Mouse (Mus musculus) frontal cortex, postnatal 10 days (tissue): ENCODE measurements around the gene Hoxd13.
A peak's percentile ranks its signal among the peaks of the same experiment; 100 is the strongest.

Experiments used
- DNase-seq, 2 experiments: peaks; one replicate each; pipeline ENCODE4 v3.0.0; 2022; ENCODE audit warnings: low spot score in 2 of 2, mixed read lengths in 1 of 2

The Hoxd13 gene

GRCm38 (mm10) chr2:74694066-74694465, 26.0 kb downstream of the Hoxd13 start:
- DNase-seq: no peak

DNA sequence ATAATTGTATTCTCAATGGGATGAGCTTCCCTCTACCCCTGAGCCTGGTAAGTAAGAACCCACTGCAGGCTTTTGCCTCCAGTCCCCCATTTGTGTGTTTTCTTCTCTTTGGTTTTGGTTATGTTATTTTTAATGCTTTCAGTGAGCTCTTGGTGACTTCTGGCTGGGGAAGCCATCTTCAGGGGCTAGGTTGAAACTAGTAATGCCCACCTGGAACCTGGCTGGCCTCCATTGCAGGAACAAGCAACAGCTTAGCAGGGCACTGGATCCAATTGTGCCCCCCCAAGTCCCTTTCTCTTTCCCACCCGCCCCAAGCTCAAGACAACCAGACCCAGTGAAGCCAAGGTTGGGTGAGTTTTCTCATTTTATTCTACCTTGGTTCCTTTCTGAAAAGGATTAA, 27.3 kb downstream of the Hoxd13 start:
- DNase-seq: no peak

- no peak for DNase-seq
These were observed 27.8 kb downstream of the Hoxd13 start for GRCm38 (mm10) chr2:74695813-74696430.

- DNase-seq: no peak
These were observed 28.6 kb downstream of the Hoxd13 start for GRCm38 (mm10) chr2:74696442-74697335.

GRCm38 (mm10) chr2:74697567-74698121, 29.5 kb downstream of the Hoxd13 start, which contains the start of gene Hoxd9:
TSS of gene Hoxd9 (plus strand) at chr2:74697727.
- DNase-seq: no peak

DNA sequence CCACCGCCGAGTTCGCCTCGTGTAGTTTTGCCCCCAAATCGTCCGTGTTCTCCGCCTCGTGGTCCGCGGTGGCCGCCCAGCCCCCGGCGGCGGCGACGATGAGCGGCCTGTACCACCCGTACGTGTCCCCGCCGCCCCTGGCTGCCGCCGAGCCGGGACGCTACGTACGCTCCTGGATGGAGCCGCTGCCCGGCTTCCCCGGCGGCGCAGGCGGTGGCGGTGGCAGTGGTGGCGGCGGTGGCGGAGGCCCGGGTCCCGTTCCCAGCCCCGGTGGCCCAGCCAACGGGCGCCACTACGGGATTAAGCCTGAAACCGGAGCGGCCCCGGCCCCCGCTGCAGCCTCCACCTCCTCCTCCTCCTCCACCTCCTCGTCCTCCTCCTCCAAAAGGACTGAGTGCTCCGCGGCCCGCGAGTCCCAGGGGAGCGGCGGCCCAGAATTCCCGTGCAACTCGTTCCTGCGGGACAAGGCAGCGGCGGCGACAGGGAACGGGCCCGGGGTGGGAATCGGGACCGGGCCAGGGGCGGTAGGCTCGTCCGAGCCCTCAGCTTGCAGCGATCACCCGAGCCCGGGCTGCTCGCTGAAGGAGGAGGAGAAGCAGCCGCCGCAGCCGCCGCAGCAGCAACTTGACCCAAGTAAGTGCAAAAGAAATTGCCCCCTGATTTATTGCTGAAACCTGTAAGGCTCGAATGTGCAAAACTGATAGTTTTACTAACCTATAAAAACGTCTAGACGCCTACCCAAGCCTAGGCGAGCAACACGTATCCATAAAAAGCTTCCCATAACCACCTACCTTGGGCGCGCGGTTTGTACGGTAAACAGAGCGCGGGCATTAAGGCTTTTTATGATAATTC, 30.3 kb downstream of the Hoxd13 start:
- DNase-seq: no peak

GRCm38 (mm10) chr2:74699053-74699430, 30.9 kb downstream of the Hoxd13 start:
- no peak for DNase-seq

DNA sequence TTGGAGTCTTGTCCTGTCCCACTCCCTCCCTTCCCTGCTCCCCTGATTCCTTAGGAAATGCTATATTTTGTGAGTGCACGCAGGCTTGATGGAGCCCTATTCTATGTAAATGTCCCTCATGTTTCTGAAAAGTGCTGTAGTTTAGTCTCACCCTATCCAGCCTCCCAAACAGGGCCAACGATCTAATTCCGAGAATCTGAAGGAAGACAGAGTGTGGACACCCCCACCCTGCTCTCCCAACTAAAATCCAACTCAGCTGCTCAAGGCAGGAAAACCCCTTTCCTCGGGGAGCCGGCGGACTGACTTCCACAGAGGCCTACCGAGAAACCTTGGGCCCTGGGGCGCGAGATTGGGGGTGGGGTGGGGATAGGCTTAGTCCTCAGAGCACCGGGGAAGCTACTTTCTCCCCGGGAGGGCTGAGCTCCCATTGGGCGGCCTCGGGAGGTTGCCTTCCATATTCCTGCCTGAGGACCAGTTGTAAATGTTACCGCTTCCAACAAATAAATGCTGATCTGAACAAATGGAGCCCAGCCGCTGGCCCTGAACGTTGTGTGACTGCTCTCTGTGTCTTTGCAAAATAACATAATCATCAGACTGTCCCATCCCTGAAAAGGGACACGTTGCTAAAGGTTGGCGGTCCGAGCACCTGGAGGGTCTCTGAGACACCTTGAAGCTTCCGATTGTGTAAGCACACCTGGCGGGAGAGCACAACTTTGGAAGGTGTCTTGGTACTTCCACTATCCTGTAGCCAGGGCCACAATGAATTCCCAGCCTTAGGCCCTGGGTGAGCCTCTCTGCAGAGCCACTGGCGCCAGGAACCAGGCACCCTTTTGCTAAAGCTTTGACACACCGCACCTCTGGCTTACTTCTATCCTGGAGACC, 31.8 kb downstream of the Hoxd13 start:
- DNase-seq: no peak

DNA sequence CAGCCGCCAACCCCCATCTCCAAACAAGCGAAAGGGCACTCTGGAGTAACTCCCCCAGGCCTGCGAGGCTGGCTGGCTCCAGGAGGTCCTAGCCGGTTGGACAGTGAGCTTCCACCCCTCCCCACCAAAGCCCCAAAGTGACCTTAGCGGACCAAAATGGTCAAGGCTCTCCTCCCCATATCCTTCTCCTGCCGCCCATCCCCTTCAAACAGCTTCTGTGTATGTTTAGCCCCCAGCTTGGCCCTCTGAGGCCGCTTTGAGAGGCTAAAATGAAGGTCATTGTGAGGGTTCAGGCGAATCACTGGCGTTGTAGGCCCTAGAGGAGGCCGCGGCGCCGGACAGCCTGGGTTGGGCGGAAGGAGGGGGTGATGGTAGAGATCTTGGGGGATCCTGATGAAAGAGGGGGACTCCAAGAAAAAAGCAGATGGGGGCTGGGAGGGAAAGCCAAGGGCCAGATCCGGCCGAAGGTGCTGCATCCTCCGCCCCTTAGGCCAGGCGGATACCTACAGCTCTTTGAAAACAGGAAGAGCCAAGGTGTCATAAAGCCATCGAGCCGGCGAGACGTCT, 32.5 kb downstream of the Hoxd13 start:
- no peak for DNase-seq

DNA sequence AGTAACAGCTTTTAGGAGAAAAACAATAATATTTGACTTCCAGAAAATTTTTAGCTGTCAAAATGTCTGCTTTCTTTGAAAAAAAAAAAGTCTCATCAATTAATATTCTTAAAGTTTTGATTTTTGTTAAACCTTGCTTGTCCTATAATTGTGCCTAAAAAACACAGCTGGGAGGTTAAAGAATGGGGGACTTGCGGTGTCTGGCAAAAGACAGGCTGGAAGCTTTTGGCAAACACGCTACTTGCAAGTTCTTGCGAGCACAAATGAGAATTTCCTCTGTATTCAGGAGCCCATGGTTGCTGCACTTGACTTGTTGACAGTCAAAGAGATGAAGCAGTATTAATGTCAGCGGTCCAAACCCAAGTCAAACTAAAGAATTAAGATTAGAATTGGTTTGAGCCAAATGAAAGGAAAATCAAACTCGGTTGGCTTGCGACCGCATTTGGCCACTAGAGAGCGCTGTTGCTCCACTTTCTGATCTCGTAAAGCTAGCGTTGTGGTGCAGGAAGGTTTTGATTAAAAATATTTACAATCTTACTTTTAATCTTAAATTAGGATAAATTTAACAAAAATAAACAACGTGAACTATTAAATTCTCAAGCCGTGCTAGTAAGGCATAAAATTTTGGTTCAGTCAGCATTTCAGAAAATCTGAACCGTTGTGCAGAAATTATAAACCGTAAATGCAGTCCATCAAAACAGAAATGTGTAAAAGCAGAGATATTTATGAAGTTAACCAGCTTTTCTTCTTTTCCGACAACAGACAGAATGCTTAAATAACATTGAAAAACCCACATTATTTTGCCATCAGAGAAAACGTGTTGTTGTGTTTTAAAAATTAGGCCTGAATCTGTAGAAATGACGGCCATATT, 34.1 kb downstream of the Hoxd13 start:
- DNase-seq: peak in 1 of 2 experiments; percentile 76

DNA sequence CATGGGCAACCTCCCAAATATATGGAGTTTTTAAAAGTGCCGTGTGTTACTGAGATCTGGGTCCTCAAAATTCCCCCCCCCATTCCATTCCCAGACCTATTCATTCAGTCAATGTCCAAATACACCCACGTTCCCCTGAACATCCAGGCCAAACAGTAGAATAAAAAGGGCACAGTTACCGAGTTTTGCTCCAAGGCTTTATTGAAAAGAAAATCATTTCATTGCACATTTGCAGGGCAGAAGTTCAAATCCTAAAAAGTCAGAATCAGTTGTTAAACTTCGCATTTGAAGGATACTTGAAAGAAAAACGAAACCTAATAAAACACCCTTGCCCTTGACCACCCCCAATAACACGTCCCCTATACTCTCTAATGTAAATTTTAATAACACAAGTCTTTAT, 34.7 kb downstream of the Hoxd13 start:
- DNase-seq: no peak

GRCm38 (mm10) chr2:74703317-74703716, 35.2 kb downstream of the Hoxd13 start:
- DNase-seq: no peak

GRCm38 (mm10) chr2:74703720-74704392, 35.7 kb downstream of the Hoxd13 start:
- no peak for DNase-seq

- DNase-seq: no peak
These were observed 36.4 kb downstream of the Hoxd13 start, which contains the start of gene Hoxd8 for GRCm38 (mm10) chr2:74704393-74704998. TSS of gene Hoxd8 (plus strand) at chr2:74704615.

- no peak for DNase-seq
These were observed 36.9 kb downstream of the Hoxd13 start for GRCm38 (mm10) chr2:74704999-74705466.

DNA sequence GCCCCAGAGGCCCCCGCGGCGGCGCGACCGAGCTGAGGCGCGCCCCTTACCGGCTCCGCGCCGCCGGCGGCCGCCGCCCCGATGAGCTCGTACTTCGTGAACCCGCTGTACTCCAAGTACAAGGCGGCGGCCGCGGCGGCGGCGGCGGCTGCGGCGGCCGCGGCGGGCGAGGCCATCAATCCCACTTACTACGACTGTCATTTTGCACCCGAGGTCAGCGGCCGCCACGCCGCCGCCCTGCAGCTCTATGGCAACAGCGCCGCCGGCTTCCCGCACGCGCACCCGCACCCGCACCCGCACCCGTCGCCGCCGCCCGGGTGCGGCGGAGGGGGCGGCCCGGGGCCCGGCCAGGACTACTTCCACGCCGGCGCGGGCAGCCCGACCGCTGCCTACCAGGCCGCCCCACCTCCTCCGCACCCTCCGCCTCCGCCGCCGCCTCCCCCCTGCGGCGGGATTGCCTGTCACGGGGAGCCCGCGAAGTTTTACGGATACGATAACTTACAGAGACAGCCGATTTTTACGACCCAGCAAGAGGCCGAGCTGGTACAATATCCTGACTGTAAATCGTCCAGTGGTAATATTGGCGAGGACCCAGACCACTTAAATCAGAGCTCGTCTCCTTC, 37.5 kb downstream of the Hoxd13 start:
- no peak for DNase-seq

DNA sequence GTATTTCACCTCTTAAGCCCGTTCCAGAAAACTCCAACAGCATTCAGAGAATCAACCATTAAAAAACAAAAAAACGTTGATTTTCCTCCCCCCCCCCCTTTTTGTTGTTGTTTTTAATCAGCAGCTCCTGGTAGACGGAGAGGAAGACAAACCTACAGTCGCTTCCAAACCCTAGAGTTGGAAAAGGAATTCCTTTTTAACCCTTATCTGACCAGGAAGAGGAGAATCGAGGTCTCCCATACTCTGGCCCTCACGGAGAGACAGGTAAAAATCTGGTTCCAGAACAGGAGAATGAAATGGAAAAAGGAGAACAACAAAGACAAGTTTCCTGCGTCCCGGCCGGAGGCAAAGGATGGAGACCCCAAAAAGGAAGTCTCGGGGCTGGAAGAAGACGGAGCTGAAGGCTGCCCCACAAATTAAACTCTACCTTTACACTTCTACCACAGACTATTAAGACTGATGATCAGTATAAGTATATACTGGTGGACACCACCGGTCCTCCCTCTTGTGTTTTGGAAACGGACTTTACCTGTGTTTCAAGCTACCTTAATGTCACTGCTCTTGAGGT, 38.4 kb downstream of the Hoxd13 start:
- no peak for DNase-seq

DNA sequence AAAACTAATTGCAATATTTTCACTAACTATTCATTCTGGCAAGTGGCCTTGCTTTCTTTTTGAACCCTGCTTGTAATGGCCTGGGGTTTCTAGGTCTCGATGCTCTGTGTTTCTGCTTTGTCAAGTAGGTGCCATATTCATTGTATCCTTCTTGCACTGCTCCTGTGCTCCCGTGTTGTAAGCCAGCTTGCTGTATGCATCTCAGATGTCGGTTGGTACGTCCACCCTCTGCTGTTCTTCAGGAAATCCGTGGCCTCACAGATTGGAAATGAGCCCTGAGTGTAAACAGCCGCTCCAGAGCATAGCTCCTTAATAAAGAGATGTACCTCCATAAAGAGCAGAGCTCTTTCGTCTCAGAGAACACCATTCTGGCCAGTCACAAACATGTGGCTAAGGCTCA, 39.5 kb downstream of the Hoxd13 start:
- DNase-seq: no peak
